Comparison of ENCODE assay signal across 18 mouse cellular contexts in the genomic region with DNA sequence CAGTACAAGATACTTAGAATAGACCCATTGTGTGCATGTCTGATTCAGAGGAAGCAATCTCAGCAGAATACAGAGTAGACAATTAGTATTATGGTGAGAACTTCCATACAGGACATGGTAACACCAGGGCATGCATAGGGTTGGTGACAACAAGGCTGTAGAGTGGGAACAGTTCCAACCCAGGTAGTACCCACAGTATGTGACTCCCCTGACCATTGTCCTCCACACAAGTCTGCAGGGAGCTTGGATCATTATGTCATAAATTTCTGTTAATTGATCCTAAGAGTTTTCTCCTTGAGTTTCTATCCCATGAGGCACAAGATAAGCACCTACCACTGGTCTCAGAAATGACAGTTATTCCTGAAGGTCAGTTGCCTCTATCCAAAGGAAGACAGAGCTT. TPM values are rescaled to one million over a fixed set of nuclear protein-coding genes. Genes with fewer than 3 reads are reported as not detected.
DNase-seq lines count a peak whose midpoint lies in the region; TF ChIP-seq lines count a peak whose summit lies in the region.
"Had no signal": no experiment of that assay in that cellular context is flagged by ENCODE, and none has a peak within 500 bp of the region (broad histone marks: within the 10 kb centered on the region; RNA-seq: fewer than 3 reads in every experiment).

A gene (plus strand): TSS at position 301 of the 400 bp plus-strand sequence.

- no peak within 1 kb of the TSS for H3K4me3 ChIP-seq in layer of hippocampus, adult 2 months

- peak within 1 kb of the TSS; percentile 63; the same call in 1 of the 2 replicates for H3K27ac ChIP-seq in layer of hippocampus, adult 2 months

- DNase-seq in layer of hippocampus, adult 2 months (ENCODE audit: low spot score in 2 of 2): no peak
- no peak for DNase-seq in layer of hippocampus, postnatal 14 days (ENCODE audit: low spot score in 2 of 2)
- DNase-seq: adrenal gland, adult 2 months; adrenal gland, adult 8-10 months; adrenal gland, postnatal 10 days; adrenal gland, postnatal 14 days; adrenal gland, postnatal 25 days; adrenal gland, postnatal 36 days; B cell, adult 2 months; cerebellum, adult 11 months; cerebellum, adult 11-12 months; cerebellum, adult 18-20 months; cerebellum, adult 2 months had no signal

- no peak for TF ChIP-seq CTCF in layer of hippocampus, adult 2 months (conservative IDR thresholded peaks at IDR 0.05)

RNA-seq across cellular contexts. Expression of the gene that starts here (rescaled TPM):
- not detected for total RNA-seq in layer of hippocampus, adult 2 months (2021)
- total RNA-seq in layer of hippocampus, postnatal 14 days (2021): not detected
- total RNA-seq: adrenal gland, adult 18-20 months; adrenal gland, adult 2 months; adrenal gland, adult 8-10 months; adrenal gland, postnatal 10 days; adrenal gland, postnatal 14 days; adrenal gland, postnatal 25 days; adrenal gland, postnatal 36 days; adrenal gland, postnatal 4 days; CH12.LX; ES-E14; MEL had no signal
